Mouse (Mus musculus) inflammation-experienced regulatory T-cells (primary cell): ENCODE data around the gene Sacs. TPM values are rescaled to one million over a fixed set of nuclear protein-coding genes. Genes with fewer than 3 reads are reported as not detected.

Experiments
- polyA plus RNA-seq, 2 experiments: library from polyadenylated mRNA; unstranded; fragments of 100-300 nt; shearing (Covaris generic); gene quantifications; one replicate each; pipeline ENCODE4 v1.2.1; 2017

Gene Sacs
- polyA plus RNA-seq = 10 to 100 TPM in 1 of 2 experiments, 1 to 10 TPM in 1; 6.4 to 10.2 TPM

GRCm38 (mm10) chr14:61137994-61138726 is at the start of gene Sacs:
Gene Sacs (plus strand): TSS chr14:61138457.

GRCm38 (mm10) chr14:61258352-61258751 is 120.1 kb downstream of the Sacs start, which contains the start of gene Sgcg:
Gene Sgcg (minus strand): TSS chr14:61258490.

Other genes with a start within 250 kb of the Sacs start
- 1 to 10 TPM in 1 of 2 experiments, under 1 TPM in 1; 0.25 to 2.7 TPM for gene Tnfrsf19, start 92.0 kb upstream of the Sacs start, polyA plus RNA-seq
- under 1 TPM in 1 of 2 experiments, not detected in 1; 0.87 TPM for gene Sgcg, start 120.0 kb downstream of the Sacs start, polyA plus RNA-seq
- 1 to 10 TPM in 1 of 2 experiments, under 1 TPM in 1; 0.39 to 2.0 TPM for gene Arl11, start 171.3 kb downstream of the Sacs start, polyA plus RNA-seq
- 10 to 100 TPM; 18.7 to 18.9 TPM for gene Ebpl, start 222.0 kb downstream of the Sacs start, polyA plus RNA-seq